Mouse (Mus musculus) thymus, postnatal 25 days (tissue): ENCODE results near the gene Map2k1.

Experiments used
- DNase-seq: peaks from one replicate; pipeline ENCODE4 v3.0.0; 2022

Map2k1 gene

GRCm38 (mm10) chr9:64242381-64242831 lies 11.0 kb downstream of the Map2k1 start:
- no peak for DNase-seq

DNA sequence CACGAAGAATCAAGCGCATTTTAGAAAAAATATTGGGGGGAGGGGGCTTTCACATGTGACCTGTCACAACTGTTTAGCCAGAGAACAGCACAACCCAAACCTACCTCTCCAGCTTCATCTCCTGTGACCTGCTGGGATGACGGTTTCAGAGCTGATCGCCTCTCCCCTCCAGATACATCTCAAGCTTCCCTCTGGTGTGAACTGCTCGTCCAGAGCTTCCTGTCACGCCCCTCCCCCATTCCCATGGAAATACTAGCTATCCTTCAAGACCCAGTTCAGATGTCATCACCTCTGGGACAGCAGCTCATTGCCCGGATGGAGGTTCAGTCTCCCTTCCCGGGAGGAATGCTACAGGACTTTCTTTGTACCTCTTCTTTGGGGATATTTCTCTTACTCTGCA lies 12.8 kb downstream of the Map2k1 start:
- DNase-seq = no peak

- DNase-seq = no peak
These were observed 13.3 kb downstream of the Map2k1 start for GRCm38 (mm10) chr9:64240116-64240515.

GRCm38 (mm10) chr9:64236056-64236455 lies 17.4 kb downstream of the Map2k1 start:
- no peak for DNase-seq

GRCm38 (mm10) chr9:64234768-64235435 lies 18.5 kb downstream of the Map2k1 start, which contains the start of gene Uchl4:
Uchl4 (plus strand) TSS chr9:64235201.
- no peak for DNase-seq

GRCm38 (mm10) chr9:64233656-64234055 lies 19.8 kb downstream of the Map2k1 start:
- DNase-seq = no peak

- DNase-seq = no peak
These were observed 21.0 kb downstream of the Map2k1 start for GRCm38 (mm10) chr9:64232257-64232957.

GRCm38 (mm10) chr9:64231674-64232073 lies 21.8 kb downstream of the Map2k1 start:
- no peak for DNase-seq

GRCm38 (mm10) chr9:64231171-64231570 lies 22.3 kb downstream of the Map2k1 start:
- DNase-seq = no peak

DNA sequence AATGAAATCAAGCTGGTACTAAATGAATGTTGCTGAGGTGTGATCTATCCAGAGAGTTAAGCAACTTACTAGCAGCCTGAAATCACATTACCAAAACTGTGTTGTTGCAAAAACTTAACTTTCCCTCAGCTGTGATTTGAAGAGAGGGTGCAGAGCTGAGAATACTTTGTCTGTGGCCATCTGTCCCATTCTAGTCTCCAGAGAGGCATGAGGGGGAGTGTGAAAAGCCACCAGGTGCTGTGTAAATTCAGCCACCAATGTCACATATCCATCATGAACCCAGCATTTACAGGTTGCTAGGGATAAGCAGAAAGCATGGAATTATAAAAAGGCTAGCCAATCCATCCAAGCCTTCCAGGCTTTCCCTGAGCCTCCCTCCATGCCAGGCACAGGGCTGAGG lies 24.5 kb downstream of the Map2k1 start:
- DNase-seq = no peak

DNA sequence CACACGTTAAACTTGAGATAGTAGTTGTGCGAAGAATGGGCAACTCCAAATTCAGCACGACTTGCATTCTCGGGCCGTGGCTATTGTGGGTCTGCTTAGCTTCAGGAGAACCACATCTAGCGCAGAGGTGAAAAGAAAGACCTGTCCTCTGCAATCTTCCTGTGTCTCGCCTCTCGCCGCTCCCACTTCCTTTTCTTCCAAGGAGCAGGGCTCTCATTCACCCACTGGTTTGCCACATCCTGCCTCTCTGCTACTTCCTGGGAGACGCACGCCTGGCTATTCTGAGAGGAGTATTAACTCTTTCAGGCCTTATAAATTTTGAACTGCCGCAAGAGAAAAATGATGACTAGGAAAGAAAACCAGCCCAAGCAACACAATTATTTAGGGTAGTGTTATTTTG lies 25.7 kb downstream of the Map2k1 start:
- DNase-seq = peak; percentile 38

- no peak for DNase-seq
These were observed 27.6 kb downstream of the Map2k1 start for GRCm38 (mm10) chr9:64225805-64226204.

DNA sequence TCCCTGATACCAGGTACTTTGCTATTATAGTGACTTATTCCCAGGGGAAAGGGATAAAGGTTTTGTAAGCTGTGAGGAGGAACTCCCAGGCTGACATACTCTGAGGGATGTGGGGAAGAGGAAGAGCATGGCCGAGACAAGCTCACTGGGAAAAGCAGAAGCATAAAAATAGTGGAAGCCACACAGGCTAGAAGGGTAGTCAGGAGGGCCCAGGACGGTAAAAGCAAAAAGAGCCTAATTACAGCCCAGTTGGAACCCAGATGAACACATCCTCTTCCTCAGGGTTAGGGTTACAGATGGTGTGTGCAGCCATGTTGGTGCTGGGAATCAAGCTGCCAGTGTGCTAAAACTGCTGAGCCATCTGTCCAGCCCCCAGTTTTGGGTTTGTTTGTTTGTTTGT lies 31.3 kb downstream of the Map2k1 start:
- no peak for DNase-seq

GRCm38 (mm10) chr9:64221480-64221879 lies 32.0 kb downstream of the Map2k1 start:
- DNase-seq = no peak

GRCm38 (mm10) chr9:64220603-64221002 lies 32.8 kb downstream of the Map2k1 start:
- DNase-seq = no peak

GRCm38 (mm10) chr9:64219772-64220420 lies 33.5 kb downstream of the Map2k1 start:
- no peak for DNase-seq

DNA sequence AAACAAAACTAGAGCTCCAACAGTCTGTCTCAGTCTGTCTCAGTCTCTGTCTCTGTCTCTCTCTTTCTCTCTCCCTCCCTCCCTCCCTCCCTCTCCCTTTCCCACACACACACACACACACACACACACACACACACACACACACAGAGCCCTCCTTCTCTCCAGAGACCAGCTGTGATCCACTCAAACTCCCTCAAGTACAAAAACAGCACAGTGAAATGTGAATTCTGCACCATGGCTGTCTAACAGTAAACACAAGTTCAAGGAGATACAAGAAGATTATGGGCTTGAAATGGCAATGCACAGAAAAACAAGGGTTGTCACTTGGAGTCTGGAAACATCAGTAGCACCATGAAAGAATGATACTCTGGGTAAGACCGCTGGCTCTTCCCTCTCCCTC lies 34.1 kb downstream of the Map2k1 start:
- DNase-seq = no peak

DNA sequence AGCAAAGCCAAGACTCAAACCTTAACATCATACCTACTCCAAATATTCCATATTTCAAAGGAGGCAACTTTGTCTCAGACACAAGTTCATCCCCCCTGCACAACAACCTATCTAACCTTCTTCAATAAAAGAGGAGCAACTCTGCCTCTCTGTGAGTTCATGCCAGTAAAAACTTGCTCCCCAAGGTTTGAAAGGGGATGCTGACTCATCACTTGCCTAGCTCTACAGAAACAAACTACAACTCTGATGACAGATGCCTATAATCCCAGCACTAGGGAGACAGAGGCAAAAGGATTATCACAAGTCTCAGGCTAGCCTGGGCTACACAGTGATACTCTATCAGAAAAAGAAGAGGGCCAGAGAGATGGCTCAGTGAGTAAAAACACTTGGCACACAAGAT lies 35.5 kb downstream of the Map2k1 start:
- DNase-seq = no peak

- no peak for DNase-seq
These were observed 36.8 kb downstream of the Map2k1 start for GRCm38 (mm10) chr9:64216641-64217040.

DNA sequence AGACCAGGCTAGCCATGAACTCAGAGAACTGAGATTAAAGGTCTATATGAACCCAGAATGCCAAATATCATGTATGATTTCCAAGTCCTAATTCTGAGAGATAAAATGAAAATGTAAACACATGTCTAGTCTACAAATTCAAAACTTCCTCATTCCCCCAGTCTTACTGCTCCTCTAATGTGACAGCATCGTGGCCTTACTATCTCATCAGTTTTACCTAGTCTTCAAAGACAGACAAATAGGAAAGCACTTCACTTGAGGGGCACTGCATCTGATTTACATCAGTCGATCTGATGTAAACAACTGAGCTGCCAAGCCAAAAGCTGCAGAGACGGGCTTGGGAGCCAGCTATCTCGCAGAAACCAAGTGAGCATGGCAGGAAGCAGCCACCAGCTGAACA lies 37.3 kb downstream of the Map2k1 start:
- no peak for DNase-seq

DNA sequence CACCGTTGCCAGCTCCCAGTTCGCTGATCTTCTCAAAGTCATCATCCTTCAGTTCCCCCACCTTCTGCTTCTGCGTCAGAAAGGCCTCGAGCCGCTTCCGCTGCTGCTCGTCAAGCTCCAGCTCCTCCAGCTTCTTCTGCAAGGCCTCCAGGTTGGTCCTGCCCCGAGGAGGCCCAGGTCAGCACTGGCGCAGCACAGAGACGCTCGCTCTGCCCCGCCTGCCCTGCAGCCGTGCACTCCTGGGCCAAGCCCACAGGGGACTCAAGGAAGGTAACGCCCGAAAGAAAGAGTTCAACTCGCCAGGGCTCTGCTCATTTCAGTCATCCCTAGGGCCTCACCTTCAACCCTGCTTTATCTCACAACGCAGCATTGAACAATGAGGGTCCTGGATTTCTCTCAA lies 39.0 kb downstream of the Map2k1 start:
- no peak for DNase-seq

GRCm38 (mm10) chr9:64207509-64208084 lies 45.8 kb downstream of the Map2k1 start:
- no peak for DNase-seq

GRCm38 (mm10) chr9:64202866-64203265 lies 50.6 kb downstream of the Map2k1 start:
- no peak for DNase-seq

DNA sequence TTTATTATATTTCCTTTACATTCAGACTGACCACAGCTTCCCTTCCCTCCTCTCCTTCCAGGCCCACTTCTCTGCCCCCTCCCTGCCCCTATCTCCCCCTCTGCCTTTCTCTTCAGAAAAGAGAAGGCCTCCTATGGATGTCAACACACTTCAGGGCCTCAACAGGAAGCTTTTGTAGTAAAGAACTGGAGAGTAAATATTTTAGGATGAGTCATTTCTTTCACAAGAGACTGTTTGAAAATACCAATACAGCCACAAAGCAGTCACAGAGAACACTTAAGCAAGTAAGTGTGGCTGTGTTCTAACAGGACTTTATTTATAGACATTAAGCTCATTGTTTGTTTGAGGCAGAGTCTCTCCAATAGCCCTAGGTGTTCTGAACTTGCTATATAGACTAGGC lies 51.1 kb downstream of the Map2k1 start:
- no peak for DNase-seq
